Mouse (Mus musculus) erythroblast, embryonic 14.5 days (primary cell): Measurements from ENCODE around the gene Tmem164.

Experiments used
- GATA1 ChIP-seq: IDR thresholded peaks from 2 replicates; pipeline ENCODE4 v1.6.1; 2012; ENCODE audit warnings: low read length, inconsistent platforms, mixed read lengths
- TAL1 ChIP-seq: IDR thresholded peaks from 3 replicates; pipeline ENCODE4 v1.6.1; 2012; ENCODE audit warnings: low read length, inconsistent platforms, mixed read lengths

GRCm38 (mm10) chrX:142724203-142724602, 43.0 kb downstream of the Tmem164 start:
- TF ChIP-seq GATA1: no peak
- TF ChIP-seq TAL1: no peak
